Mouse (Mus musculus): ENCODE data around the gene Iffo2.

- TF ChIP-seq CTCF (IDR thresholded peaks at IDR 0.05; ENCODE audit: insufficient read depth, low read depth, low read length) (no peak), POLR2A (IDR thresholded peaks at IDR 0.05; ENCODE audit: insufficient read depth, low read depth, low read length) (no peak)
Observed at GRCm38 (mm10) chr4:139536706-139537105, 6.4 kb downstream of the Iffo2 start.

All from olfactory bulb, adult 2 months (tissue).